Mouse (Mus musculus): Measurements from ENCODE around the gene Folh1.

The Folh1 gene

DNA sequence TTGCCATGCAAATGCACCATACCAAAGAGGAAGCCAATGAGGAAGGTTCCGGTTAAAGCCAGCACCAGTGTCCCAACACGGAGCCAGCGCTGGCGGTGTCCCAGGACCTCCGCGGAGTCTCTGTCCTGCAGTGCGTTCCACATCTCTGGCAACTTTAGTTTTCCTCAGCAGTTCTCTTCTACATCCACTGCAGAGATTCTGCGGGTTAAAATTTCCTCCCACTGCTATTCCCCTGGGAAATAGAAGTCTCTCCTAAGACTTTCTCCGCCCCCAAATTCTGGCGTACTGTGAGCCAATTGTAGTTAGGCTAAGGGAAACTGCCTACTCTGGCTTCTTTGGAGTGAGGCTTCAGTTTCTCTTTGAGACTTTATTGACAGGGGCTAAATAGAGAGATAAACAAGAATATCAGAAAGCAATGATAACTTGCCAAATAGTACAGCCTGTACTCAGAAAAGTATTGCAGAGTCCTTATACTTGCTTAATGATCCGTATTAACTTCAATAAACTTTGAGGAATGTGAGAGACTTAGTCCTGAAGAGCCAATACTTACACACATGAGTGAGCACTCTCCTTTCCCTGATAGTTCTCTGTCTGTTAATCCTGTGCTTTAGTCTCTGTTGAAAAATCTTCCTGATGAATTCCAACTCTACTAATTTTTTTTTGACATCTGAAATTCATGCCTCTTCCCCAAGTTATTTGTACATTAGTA is at the start of gene Folh1:
Gene Folh1 (minus strand): TSS at position 327 of the 709 bp plus-strand sequence.
- DNase-seq (ENCODE audit: low read depth, low spot score) = peak; percentile 27

DNA sequence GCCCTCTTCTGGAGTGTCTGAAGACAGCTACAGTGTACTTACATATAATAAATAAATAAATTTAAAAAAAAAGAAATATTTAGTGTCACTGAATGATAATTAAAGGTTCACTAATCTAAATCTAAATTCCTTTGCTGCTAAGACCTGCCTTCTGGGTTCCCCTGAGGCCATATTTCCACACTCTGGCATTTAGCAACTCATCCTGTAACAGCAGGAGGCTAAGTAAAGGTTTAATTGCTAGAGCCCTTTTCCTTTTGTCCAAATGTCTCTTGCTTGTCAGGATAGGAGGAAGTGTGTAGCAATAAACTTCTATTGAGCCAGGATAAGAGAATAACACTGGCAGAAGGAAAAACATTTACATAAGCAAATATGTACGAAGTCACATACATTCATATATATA is 40.7 kb upstream of the Folh1 start:
- DNase-seq (ENCODE audit: low read depth, low spot score) = peak; percentile 31

DNA sequence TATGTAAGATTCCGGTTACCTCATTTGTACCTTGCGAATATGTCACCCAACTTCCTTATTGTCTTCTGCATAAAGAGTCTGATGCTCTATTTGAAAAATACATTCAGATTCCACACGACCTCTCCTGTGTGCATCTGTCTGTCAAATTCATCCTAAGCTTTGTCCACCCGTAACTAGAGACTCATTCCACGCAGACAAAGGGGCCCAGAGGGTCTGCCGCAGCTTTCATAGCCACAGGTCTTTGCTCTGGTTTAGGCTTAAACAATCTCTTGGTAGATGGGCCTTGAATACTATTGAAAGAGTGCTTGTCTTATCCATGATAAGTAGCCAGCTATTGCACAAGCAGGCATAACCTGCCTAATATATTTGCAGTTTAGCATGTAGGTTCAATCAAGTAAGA is 40.0 kb upstream of the Folh1 start:
- peak; percentile 23 for DNase-seq (ENCODE audit: low read depth, low spot score)

DNA sequence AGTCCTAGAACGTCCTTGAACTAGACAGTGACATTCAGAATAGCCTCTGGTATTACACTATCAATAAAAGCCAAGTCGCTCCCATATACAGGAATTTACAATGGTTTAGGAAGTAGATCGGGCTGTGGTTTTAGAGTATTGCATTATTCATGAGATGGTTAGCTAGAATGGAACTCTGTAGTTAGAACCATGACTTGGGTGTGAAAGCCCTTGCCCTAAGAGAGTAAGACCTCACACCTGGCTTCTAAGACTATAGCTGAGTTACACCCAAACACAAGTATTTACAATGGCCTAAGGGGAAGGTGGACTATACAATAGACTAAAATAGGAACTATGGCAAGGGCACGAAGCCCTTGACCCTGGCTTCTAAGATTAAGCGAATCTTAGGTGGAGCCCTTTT is 39.5 kb upstream of the Folh1 start:
- DNase-seq (ENCODE audit: low read depth, low spot score) = peak; percentile 38

DNA sequence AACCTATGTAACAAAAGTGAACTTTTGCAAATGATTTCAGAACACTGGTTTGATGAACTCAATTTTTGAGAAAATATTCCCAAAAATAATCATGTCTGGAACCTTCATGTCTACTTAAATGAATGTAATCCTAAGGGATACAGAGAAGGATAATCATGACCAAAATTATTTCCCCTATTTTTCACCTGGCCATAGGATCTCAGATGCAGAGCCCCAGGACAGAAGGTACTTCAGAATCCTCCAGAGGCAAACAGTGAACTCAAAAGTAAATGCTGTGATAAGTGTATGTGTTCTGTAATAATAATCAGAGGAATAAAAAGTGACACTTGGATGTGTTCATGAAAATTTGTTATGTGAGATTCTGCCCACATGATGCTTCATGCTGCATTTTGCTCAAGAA is 19.0 kb upstream of the Folh1 start, which contains the start of gene Vmn2r77:
Gene Vmn2r77 (plus strand): TSS at position 301 of the 400 bp plus-strand sequence.
- no peak for DNase-seq (ENCODE audit: low read depth, low spot score)

DNA sequence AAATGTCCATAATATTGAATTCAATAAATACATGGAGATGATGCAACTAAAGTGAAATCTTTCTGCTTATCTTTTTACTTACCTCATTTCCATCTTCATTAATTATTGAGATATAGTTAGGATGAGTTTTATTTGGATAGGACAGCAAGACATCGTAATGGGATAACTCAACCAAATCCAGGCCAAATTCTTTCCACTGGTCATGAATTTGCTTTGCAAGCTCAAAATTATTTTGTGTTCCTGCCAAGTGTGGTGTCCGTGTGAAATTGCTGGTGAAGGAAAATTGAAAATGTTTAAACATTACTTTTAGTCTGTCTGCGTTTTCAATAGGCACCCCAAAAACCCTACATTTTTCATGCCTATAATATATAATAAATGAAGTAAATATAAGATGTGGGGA is 4.1 kb downstream of the Folh1 start:
- no peak for DNase-seq (ENCODE audit: low read depth, low spot score)

DNA sequence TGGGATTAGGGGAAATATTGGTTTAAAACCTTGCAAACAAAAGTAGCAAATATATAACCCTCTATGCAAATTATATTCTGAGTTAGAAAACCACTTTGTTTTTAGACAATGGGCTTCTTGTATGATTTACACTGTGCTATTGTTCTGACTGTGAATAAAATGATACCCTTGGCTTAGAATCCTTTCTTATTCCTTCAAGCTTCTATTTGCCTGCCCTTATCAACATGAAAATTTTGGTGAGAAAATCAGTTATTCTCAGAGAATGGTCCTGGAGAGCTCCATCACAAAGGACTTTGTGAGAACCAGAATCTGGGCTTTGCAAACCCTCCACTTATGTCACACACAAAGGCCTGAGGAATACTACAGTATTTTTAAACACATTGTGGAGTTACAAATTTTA is 11.1 kb downstream of the Folh1 start:
- DNase-seq (ENCODE audit: low read depth, low spot score) = no peak

DNA sequence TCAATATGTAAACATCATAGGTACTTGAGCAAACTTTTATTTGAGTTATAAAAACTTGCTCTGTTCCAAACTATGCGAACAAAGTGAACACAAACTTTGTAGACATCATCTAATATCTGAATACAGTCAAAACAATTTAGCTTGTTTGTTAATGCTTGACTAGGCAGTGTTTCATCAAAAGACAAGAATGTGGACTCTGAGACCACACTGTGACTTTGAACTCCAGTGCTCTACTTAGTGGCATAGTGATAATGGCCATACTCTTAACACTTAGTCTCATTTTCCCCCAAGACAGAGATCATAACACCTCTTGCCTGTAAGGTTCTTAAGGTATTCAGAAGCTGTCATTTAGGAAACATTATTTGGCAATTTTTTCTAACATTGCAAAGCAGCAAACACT is 15.0 kb downstream of the Folh1 start:
- no peak for DNase-seq (ENCODE audit: low read depth, low spot score)

DNA sequence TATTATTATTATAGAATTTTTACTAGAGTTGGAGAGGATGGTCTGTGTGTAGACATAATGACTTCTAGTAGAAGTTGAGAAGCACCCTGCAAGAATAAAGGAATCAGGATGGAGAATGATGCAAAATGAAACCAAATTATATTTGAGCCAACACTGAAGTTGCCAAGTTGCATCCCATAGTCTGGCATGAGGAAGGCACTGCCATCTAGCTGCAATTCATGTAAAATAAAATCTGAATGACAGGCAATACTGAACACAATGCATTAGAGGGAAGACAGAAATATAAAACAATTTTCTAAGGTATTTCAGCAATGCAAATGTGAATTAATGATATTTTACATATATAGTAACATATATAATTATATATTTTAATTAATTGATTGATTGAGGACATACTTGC is 50.7 kb downstream of the Folh1 start:
- no peak for DNase-seq (ENCODE audit: low read depth, low spot score)

DNA sequence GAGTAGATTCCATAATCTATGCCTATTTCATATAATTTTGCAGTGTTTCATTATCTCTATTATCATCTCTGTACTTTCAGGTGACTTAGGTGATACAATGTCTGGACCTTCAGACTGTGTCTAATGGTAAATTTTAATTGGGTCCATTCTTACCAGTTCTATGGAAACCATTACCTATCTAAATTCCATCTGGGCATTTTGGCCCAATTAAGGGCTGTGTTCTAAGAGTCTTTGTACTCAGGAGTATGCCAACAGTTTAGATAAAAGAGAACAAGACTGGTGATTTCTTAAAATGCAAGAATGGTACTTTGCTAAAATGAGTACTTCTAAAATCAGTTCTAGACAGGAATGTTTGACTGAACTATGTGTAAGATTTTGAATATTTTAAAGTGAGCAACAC is 87.7 kb downstream of the Folh1 start, which contains the start of gene Olfr292:
Gene Olfr292 (plus strand): TSS at position 301 of the 400 bp plus-strand sequence.
- no peak for DNase-seq (ENCODE audit: low read depth, low spot score)

Data from ES-CJ7 (cell line).